Mouse (Mus musculus): ENCODE results near the gene Hoxd8.

Gene Hoxd8

DNA sequence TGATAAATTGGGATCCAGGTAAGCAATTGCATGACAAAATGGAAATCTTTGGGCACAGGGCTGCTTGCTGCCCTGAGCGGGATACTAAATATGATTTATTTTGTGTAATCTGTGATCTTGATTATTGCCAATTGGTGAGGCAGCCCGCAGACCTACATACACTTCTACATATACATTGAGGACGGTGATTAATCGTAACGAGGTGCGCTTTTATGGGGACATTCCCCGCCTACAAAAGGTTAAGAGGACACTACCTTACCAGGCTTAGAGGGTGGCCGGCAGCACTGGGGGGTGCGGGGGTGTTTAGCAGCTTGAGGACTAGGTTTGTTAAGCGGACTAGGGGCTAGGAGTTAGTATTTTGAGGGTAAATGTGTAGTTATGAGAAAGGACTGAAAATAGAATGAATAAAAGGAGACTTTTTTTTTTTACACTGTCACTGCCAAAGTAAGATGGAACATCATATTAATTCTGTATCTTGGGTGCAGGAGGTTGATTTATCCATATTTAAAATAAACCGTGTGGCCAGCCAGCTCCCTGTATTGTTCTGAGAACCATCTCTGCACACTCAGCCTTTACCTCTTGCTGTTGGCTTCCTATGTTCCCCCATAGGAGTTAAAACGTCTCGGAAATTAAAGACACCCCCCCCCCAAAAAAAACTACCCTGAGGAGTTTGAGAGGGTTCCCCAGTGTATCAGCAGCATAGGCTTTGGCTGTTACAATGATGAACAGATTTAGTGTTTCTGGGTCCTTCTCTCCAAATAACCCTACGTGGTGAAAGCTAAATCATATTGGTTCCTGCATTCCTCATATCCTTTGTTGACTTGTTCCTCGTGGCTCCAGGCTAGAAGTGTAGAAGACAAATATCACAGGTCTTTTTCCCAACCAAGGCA, 32.5 kb downstream of the Hoxd8 start:
- DNase-seq: no peak

- DNase-seq: no peak
Observed at GRCm38 (mm10) chr2:74737578-74738070, 33.2 kb downstream of the Hoxd8 start.

DNA sequence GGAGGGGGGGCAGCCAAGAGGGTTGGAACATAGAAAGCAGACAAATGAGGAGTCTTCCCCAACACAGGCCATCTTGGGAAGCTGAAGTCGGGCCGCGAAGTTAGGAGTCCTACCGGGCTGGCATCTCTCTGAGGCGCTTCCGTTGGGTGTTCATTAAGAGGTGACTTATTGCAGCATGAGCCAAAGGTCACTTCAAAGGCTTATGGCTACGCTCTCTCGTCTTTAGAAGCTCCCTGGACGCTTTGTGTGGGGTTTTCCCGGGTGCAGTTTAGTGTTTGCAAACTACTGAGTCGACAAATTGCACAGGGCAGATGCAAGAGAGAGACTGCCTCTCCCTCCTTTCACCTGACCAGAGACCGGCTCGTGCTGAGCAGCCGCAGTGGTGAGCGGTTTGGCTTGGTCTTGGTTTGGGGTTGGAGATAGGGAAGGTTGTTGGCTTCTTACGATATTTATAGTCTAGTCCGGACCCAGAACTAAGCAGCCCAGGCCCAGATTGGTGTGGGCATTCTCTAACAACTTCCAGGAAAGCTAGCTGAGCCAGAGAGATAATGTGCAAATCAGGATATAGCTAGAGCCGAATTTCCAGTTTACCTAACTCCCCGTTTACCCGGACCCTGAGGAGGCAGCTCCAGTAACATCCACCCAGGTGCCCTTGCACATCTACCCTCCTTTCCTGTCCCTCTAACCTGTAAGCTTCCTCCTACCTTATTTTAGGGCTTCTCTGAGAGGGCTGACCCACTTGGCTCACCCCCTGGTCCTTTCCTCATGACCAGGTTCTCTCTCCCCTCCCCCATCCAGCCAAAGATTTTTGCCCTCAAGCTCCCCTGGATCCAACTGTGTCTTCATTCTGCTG, 34.4 kb downstream of the Hoxd8 start:
- DNase-seq: no peak

DNA sequence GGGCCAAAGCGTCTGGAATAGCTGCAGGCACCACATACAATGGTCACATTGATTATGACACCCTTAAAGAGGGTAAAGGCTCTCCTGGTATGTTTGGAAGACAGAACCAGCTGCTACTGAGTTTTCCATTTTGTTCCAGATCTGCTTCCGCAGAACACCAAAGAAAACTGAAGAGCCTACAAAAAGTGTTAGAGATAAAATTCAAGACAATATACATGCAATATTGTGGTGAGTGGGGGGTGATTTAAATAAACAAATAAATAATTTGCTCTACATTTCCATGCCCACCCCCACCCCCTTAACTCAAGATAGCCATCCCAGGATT, 35.0 kb downstream of the Hoxd8 start:
- no peak for DNase-seq

GRCm38 (mm10) chr2:74739869-74740268, 35.5 kb downstream of the Hoxd8 start:
- no peak for DNase-seq

DNA sequence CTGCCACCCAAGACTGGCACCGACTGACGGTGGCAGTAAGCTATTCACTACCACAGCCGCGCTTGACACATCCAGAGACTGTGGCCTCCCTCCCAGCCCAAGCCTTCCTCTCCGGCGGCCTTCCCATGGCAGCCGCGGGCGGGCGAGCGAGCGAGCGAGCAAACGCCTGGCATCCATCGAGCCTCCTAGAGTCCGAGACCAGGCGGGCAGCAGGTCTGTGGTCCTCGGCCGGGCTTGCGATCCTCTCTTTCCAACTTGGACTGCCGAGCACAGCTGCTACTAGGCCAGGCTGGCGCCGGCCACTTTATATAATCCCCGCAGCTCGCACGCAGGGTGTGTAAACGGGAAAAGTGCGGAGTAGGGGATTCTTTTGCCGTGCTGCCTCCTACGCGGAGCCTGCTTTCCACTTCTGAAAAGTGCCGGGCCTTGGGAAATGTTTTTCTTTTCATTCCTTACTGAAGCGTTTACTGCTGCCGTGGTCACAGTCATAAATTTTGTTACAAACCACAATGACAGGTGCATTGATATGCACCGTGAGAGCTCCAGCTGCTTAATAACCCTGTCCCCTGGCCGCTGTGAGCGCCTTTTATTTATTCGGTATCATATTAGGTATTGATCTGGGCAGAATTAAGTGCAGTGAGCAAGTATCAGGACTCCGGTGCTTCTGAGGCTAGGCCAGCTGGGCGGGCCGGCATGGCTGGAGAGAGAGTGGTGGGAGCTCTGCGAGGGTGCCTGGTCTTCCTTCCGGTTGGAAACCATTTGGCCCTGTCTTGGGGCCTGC, 36.1 kb downstream of the Hoxd8 start:
- no peak for DNase-seq

- no peak for DNase-seq
Observed at GRCm38 (mm10) chr2:74741252-74741978, 37.0 kb downstream of the Hoxd8 start.

GRCm38 (mm10) chr2:74741979-74742277, 37.5 kb downstream of the Hoxd8 start:
- no peak for DNase-seq

- no peak for DNase-seq
Observed at GRCm38 (mm10) chr2:74745540-74746297, 41.3 kb downstream of the Hoxd8 start.

DNA sequence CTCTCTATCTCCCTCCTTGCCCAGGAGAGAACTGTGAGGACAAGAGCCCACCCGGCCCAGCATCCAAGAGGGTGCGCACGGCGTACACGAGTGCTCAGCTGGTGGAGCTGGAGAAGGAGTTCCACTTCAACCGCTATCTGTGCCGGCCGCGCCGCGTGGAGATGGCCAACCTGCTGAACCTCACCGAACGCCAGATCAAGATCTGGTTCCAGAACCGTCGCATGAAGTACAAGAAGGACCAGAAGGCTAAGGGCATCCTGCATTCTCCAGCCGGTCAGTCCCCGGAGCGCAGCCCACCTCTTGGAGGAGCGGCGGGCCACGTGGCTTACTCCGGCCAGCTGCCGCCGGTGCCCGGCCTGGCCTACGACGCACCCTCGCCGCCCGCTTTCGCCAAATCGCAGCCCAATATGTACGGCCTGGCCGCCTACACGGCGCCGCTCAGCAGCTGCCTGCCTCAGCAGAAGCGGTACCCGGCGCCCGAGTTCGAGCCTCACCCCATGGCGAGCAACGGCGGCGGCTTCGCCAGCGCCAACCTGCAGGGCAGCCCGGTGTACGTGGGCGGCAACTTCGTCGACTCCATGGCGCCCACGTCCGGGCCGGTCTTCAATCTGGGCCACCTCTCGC, 42.0 kb downstream of the Hoxd8 start:
- DNase-seq: no peak

DNA sequence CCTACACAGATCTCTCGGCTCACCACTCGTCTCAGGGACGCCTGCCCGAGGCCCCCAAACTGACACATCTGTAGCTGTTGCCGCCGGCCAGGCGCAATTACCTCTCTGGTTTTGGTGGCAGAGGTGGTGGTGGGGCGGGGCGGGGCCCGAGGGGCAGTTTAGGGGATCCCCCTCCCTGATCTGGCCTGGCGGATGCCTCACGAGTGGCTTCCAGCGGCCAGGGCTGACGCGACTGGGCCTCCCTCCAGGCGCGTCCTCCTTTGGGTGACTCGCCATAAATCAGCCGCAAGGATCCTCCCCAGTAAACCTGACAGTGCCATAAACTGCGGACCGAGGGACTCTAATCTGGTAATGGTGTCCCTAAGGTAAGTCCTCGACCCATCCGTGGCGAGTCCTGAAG, 42.6 kb downstream of the Hoxd8 start:
- no peak for DNase-seq

DNA sequence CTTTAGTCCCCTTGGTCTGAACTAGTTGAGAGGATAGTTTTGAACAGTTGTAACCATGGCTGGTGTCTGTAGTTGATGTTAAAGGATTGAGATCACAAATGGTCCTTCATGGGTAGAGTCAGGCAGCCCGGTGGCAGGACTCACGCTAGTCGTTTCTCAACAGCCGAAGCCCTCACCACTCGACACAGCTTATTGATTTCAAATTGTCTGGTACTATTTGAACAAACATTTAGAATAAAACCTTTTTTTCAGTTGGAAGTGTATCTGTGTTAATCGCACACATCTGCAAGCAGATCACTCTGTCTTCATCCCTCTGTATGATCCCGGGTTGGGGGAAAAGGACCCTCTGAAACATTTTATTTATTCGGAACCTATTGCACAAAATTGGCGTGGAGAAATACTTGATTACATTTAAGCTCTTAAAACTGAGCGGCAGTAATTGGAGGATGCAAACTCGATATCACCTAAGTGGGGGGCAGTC, 43.3 kb downstream of the Hoxd8 start:
- DNase-seq: no peak

GRCm38 (mm10) chr2:74748436-74748995, 44.1 kb downstream of the Hoxd8 start:
- DNase-seq: no peak

GRCm38 (mm10) chr2:74749337-74750121, 45.1 kb downstream of the Hoxd8 start:
- DNase-seq: no peak

- DNase-seq: no peak
Observed at GRCm38 (mm10) chr2:74750731-74751250, 46.4 kb downstream of the Hoxd8 start.

GRCm38 (mm10) chr2:74751861-74752260, 47.4 kb downstream of the Hoxd8 start:
- DNase-seq: no peak

DNA sequence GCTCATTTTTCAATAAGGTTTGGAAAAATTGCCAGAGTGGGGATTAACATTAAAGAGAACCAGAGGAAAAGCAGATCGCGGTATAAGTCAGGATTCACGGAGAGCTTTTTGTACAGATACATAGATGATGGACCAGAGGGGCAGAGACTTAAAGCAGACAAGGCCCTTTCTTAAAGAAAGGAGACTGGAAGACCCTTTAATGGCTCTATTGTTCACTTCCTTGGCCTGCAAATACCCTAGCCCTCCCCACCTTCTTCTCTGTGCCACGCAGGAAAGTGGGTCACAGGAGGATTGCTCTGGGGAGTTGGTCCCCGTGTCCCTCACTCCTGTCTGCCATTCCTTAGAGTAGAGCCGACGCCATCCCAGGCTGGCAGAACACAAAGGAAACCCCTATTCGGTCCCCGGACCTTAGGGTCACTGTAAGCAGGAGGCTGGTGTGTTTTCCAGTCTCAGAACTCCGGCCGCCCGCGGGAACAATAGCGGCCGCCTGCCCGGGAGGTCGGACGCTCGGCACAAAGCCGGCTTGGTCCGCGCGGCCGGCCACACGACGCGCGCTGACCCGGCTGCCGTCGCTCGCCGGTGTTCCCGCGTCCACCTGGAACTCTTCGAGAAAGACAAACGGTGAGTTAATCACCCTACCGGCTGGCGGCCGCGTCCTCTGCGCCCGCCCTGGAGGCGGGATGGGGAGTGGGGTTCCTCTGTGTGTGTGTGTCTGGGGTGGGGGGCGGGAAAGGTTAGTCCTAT, 48.2 kb downstream of the Hoxd8 start:
- DNase-seq: no peak

GRCm38 (mm10) chr2:74753175-74753523, 48.7 kb downstream of the Hoxd8 start:
- DNase-seq: no peak

DNA sequence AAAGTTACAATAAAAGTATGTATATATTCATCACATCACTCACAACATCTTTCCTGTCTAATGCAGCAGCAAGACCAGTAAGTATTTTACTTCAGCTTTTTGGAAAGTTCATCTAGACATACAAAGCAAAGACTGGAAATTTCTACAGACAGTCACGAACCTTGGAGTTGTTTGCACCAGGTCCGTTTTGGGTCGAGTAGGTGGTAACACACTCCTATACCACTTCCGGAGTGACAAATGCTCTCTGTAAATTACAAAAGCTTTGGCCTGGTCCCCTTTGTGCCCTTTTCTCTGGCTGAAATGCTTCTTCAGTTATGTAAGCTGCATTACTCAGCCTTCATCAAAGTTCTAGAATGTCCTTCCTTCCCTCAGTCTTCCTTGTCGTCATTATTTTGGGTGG, 49.3 kb downstream of the Hoxd8 start:
- no peak for DNase-seq

Data from cerebellum, adult 8-10 months (tissue).